Mouse (Mus musculus) liver, adult 2 months (tissue): ENCODE results near the gene Sbk3. TPM values are rescaled to one million over a fixed set of nuclear protein-coding genes. Genes with fewer than 3 reads are reported as not detected.
"Not testable (repeated sequence)": the region's sequence is repeated elsewhere in the genome, so short reads cannot be mapped to it uniquely, and the experiment has no call there.

Experiments
- DNase-seq: peaks from one replicate; pipeline ENCODE4 v3.0.0-alpha.2; 2011; ENCODE audit warnings: low read depth, low spot score; ENCODE audit errors: extremely low read depth
- H3K27ac ChIP-seq: fragments of 200-500 bp; replicated peaks from 2 replicates; pipeline ENCODE4 v1.5.1; 2012; ENCODE audit warnings: low read depth, mild to moderate bottlenecking, control low read depth, inconsistent platforms, low read length; ENCODE audit not compliant: insufficient read depth
- H3K27me3 ChIP-seq: fragments of 200-500 bp; 2 replicates; pipeline ENCODE4 v1.6.1; 2012; ENCODE audit warnings: mild to moderate bottlenecking, moderate library complexity, low read length, inconsistent platforms; ENCODE audit not compliant: control insufficient read depth, insufficient read depth
- H3K36me3 ChIP-seq: fragments of 200-500 bp; 2 replicates; pipeline ENCODE4 v1.6.1; 2012; ENCODE audit warnings: low read length, inconsistent platforms; ENCODE audit not compliant: control insufficient read depth, insufficient read depth
- H3K4me1 ChIP-seq: fragments of 200-500 bp; 2 replicates; pipeline ENCODE4 v1.6.1; 2011; ENCODE audit warnings: low read length; ENCODE audit not compliant: control insufficient read depth, insufficient read depth
- H3K4me3 ChIP-seq: fragments of 200-500 bp; 2 replicates; pipeline ENCODE4 v1.5.1; 2011; ENCODE audit warnings: low read depth, mild to moderate bottlenecking, control low read depth, low read length, moderate library complexity; ENCODE audit not compliant: insufficient read depth
- H3K79me2 ChIP-seq: fragments of 200-500 bp; 2 replicates; pipeline ENCODE4 v1.6.1; 2012; ENCODE audit warnings: inconsistent platforms, mild to moderate bottlenecking, low read length, moderate library complexity; ENCODE audit not compliant: control insufficient read depth, insufficient read depth
- H3K9ac ChIP-seq: fragments of 200-500 bp; 2 replicates; pipeline ENCODE4 v1.6.1; 2012; ENCODE audit warnings: low read depth, mild to moderate bottlenecking, control low read depth, inconsistent platforms, low read length
- CTCF ChIP-seq: fragments of 200-500 bp; IDR thresholded peaks from 2 replicates; pipeline ENCODE4 v1.5.1; 2011; ENCODE audit warnings: low read depth, low read length, control low read depth
- POLR2A ChIP-seq: fragments of 200-500 bp; IDR thresholded peaks from 2 replicates; pipeline ENCODE4 v1.6.1; 2011; ENCODE audit warnings: low read length, control low read depth; ENCODE audit not compliant: insufficient read depth; ENCODE audit errors: extremely low read depth
- WGBS: fragments of 180-500 bp; shearing (Covaris S2); methylation state at CpG from one replicate; pipeline ENCODE4 v1.1.7; 2018; 5-methylcytosine and 5-hydroxymethylcytosine counted together
- polyA plus RNA-seq: library from polyadenylated mRNA; depleted of rRNA; stranded (reverse); fragments of >200 nt; gene quantifications from 2 replicates; pipeline ENCODE4 v1.2.3, GENCODE M21; 2012
- total RNA-seq: library from RNA; depleted of rRNA; stranded (reverse); fragments of >200 nt; gene quantifications from 2 replicates; pipeline ENCODE4 v1.2.3, GENCODE M21; 2014

Gene Sbk3
- total and polyA plus RNA-seq, 2 experiments = not detected

GRCm38 (mm10) chr7:5008229-5008628 lies 37.3 kb upstream of the Sbk3 start:
- TF ChIP-seq POLR2A = no peak
- TF ChIP-seq CTCF = no peak
- no peaks in the 10 kb centered on the region for H3K4me1 ChIP-seq
- H3K79me2 ChIP-seq = no peaks in the 10 kb centered on the region
- peaks cover 32% of the 10 kb centered on the region for H3K36me3 ChIP-seq
- DNase-seq = no peak
- no peaks in the 10 kb centered on the region for H3K27me3 ChIP-seq
- no peak overlapping the region for H3K27ac ChIP-seq
- WGBS = 98% methylated on average over 26 of the region's 26 CpGs
- H3K9ac ChIP-seq = no peak overlapping the region
- no peak overlapping the region for H3K4me3 ChIP-seq

- WGBS = 81% methylated on average over 8 of the region's 8 CpGs
These were observed 31.9 kb upstream of the Sbk3 start for GRCm38 (mm10) chr7:5002876-5003275.

GRCm38 (mm10) chr7:4999876-5000275 lies 28.9 kb upstream of the Sbk3 start:
- DNase-seq = no peak
- Histone ChIP-seq H3K27me3 (no peaks in the 10 kb centered on the region), H3K79me2 (no peaks in the 10 kb centered on the region), H3K4me1 (peaks cover 4% of the 10 kb centered on the region; the same call in 1 of the 2 replicates), H3K27ac (no peak overlapping the region), H3K4me3 (no peak overlapping the region), H3K36me3 (no peaks in the 10 kb centered on the region), H3K9ac (no peak overlapping the region)
- no peak for TF ChIP-seq POLR2A
- peak; percentile 40; the same call in 1 of the 2 replicates for TF ChIP-seq CTCF
- WGBS = 81% methylated on average over 2 of the region's 2 CpGs

More at GRCm38 (mm10) chr7:5002876-5003275, 31.9 kb upstream of the Sbk3 start:
- not testable (repeated sequence) for H3K9ac ChIP-seq, H3K27ac ChIP-seq, H3K4me3 ChIP-seq, H3K27me3 ChIP-seq, H3K79me2 ChIP-seq, H3K4me1 ChIP-seq, H3K36me3 ChIP-seq, DNase-seq

DNA sequence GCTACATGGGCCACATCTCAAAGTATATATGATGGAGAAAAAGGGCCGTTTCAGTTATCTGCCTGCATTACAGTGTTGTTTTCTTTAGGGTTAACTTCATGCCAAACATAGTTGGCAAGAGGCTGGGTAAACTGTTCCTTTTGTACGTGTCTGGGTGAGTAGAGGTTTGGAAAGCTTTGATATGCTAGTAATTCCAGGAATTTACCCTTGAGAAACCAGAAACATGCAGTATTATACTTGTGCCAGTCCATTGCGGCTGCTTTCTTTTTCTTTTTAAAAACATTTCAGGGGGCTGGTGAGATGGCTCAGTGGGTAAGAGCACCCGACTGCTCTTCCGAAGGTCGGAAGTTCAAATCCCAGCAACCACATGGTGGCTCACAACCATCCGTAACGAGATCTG lies 26.0 kb upstream of the Sbk3 start:
- Histone ChIP-seq H3K4me3 (no peak overlapping the region), H3K36me3 (no peaks in the 10 kb centered on the region), H3K27me3 (no peaks in the 10 kb centered on the region), H3K9ac (no peak overlapping the region), H3K27ac (no peak overlapping the region), H3K4me1 (peaks cover 4% of the 10 kb centered on the region; the same call in 1 of the 2 replicates), H3K79me2 (no peaks in the 10 kb centered on the region)
- DNase-seq = no peak
- WGBS = 67% methylated on average over 8 of the region's 8 CpGs
- TF ChIP-seq POLR2A (no peak), CTCF (no peak)

DNA sequence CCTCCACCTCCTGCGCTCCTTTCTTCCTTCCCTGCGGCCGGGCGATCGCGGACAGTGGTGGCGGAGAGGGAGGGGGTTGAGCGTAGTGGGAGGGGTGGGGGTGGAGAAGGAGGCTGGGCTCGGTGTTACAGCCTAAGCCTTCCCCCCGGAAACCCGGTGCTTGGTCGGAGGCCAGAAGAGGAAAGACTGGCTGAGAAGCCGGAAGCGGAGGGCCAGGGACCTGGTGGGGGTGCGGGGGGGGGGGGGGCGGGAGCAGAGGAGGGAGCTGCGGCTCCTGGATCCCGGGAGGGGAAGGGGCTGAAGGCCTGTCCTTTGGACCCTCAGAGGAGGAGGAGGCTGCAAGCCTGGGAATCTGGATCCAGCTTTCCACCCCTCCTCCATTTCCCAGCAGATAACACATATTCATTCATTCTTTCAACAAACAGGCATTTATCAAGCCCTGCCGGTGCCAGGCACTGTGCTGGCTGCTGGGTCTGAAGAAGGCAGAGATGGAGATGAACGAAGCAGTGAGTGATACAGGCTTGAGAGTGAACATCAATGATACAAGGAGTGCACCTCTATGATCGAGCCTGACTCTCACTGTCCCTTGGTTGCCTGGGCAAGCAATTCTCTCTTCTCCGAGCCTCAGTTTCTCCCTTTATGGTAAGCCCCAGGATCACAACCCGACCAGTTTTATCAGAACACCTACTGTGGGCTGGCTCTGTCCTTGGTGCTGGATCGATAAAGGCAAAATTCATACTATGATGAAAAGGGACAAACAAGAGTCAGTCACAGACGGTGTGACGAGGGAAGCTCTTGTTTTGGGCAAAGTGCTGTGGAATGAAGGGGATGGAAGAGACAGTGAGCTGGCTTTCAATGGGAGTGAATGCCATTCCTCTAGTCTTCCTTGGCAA lies 25.3 kb upstream of the Sbk3 start, which contains the start of gene Zfp579:
TSS of gene Zfp579 (minus strand) at position 156 of the 893 bp plus-strand sequence.
- WGBS = 4% methylated on average over 19 of the region's 26 CpGs

More for the DNA sequence above, 25.3 kb upstream of the Sbk3 start, which contains the start of gene Zfp579:
- peak within 1 kb of the TSS; percentile 87 for H3K9ac ChIP-seq
- H3K27me3 ChIP-seq = no peaks in the 10 kb centered on the region
- TF ChIP-seq POLR2A (0 out of 2 replicates have a peak, but pooled peaks have one; percentile 2), CTCF (no peak)
- H3K79me2 ChIP-seq = no peaks in the 10 kb centered on the region
- H3K4me3 ChIP-seq = peak within 1 kb of the TSS; percentile 89
- no peaks in the 10 kb centered on the region for H3K36me3 ChIP-seq
- H3K4me1 ChIP-seq = peaks cover 4% of the 10 kb centered on the region; the same call in 1 of the 2 replicates
- no peak within 1 kb of the TSS for H3K27ac ChIP-seq
- DNase-seq = peak; percentile 59
